Mouse (Mus musculus): Measurements from ENCODE around the gene Gm10037. TPM values are rescaled to one million over a fixed set of nuclear protein-coding genes. Genes with fewer than 3 reads are reported as not detected.

Gm10037 gene
- not detected for total RNA-seq (2023)

GRCm38 (mm10) chr13:67830911-67831336, at the start of gene Gm10037:
Gm10037 (plus strand) TSS chr13:67831106.

GRCm38 (mm10) chr13:67813710-67814660, 16.9 kb upstream of the Gm10037 start, which contains the start of gene Zfp273:
Zfp273 (plus strand) TSS chr13:67813740.

GRCm38 (mm10) chr13:67863026-67863425, 32.1 kb downstream of the Gm10037 start, which contains the start of gene BC048507:
BC048507 (plus strand) TSS chr13:67863326.

Other genes starting within 250 kb of the Gm10037 start
- gene Zfp729b, start 221.4 kb upstream of the Gm10037 start, total RNA-seq (2023) = 10.2 TPM
- 2.2 TPM for gene Gm49345, start 193.3 kb upstream of the Gm10037 start, total RNA-seq (2023)
- 10.7 TPM for gene Zfp729a, start 193.3 kb upstream of the Gm10037 start, total RNA-seq (2023)
- gene Zfp738, start 144.0 kb upstream of the Gm10037 start, total RNA-seq (2023) = 5.4 TPM
- 7.2 TPM for gene Zfp65, start 101.9 kb upstream of the Gm10037 start, total RNA-seq (2023)
- gene Zfp85, start 75.9 kb upstream of the Gm10037 start, total RNA-seq (2023) = 5.1 TPM
- 0.86 TPM for gene Zfp493, start 51.4 kb upstream of the Gm10037 start, total RNA-seq (2023)
- gene Zfp273, start 17.4 kb upstream of the Gm10037 start, total RNA-seq (2023) = 4.0 TPM
- gene BC048507, start 32.2 kb downstream of the Gm10037 start, total RNA-seq (2023) = not detected